Mouse (Mus musculus) C2C12 (cell line): ENCODE data around the gene Anxa11.
"Not testable (repeated sequence)": the region's sequence is repeated elsewhere in the genome, so short reads cannot be mapped to it uniquely, and the experiment has no call there.

Source experiments
- CTCF ChIP-seq: IDR thresholded peaks from one replicate; pipeline ENCODE4 v1.5.1; 2011; ENCODE audit not compliant: control insufficient read depth, insufficient read depth, insufficient read length
- FOSL1 ChIP-seq: IDR thresholded peaks from one replicate; pipeline ENCODE4 v1.8.0; 2011; ENCODE audit warnings: mild to moderate bottlenecking, low read length; ENCODE audit not compliant: poor library complexity, insufficient read depth, severe bottlenecking
- MAX ChIP-seq: IDR thresholded peaks from one replicate; pipeline ENCODE4 v1.6.1; 2011; ENCODE audit warnings: mild to moderate bottlenecking, control low read depth
- MYOD1 ChIP-seq: IDR thresholded peaks from one replicate; pipeline ENCODE4 v1.6.1; 2011; ENCODE audit warnings: low read depth; ENCODE audit not compliant: control insufficient read depth, insufficient read length
- USF1 ChIP-seq: IDR thresholded peaks from one replicate; pipeline ENCODE4 v1.6.1; 2011; ENCODE audit warnings: low read depth, mild to moderate bottlenecking, control low read depth, moderate library complexity

DNA sequence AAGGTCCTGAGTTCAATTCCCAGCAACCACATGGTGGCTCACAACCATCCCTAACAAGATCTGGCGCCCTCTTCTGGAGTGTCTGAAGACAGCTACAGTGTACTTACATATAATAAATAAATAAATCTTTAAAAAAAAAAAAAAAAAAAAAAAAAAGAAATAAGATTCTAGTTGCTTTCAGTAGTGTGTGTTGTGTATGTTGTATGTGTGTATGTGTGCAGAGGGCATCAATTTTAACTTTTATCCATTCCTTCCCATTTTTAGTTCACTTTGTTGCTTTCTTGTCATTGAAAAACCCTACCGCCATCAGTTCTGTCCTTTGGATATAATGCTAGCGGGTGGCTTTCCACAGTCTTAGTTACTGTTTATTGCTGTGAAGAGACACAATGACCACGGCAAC, 6.8 kb downstream of the Anxa11 start:
- TF ChIP-seq CTCF, MYOD1, FOSL1, MAX, USF1: not testable (repeated sequence)
